Mouse (Mus musculus) liver, postnatal 0 days (tissue): ENCODE measurements around the gene Bicdl2. TPM values are rescaled to one million over a fixed set of nuclear protein-coding genes. Genes with fewer than 3 reads are reported as not detected.

Experiments
- ATAC-seq: fragments of 200-750 bp; cut with Nextera tagmentation; 2 replicates; pipeline ENCODE4 v1.8.0; 2017; ENCODE audit warnings: mild to moderate bottlenecking, moderate library complexity
- DNase-seq: peaks from one replicate; pipeline ENCODE4 v3.0.0-alpha.2; 2016
- H3K27ac ChIP-seq: fragments of 300-500 bp; sonication (generic); 2 replicates; pipeline ENCODE4 v1.5.1; 2014; ENCODE audit warnings: antibody characterized with exemption, moderate library complexity, mild to moderate bottlenecking, low read depth
- H3K27me3 ChIP-seq: fragments of 300-500 bp; sonication (generic); 2 replicates; pipeline ENCODE4 v1.6.1; 2014; ENCODE audit warnings: low read length, control low read depth, mixed read lengths; ENCODE audit not compliant: insufficient read depth
- H3K36me3 ChIP-seq: fragments of 300-500 bp; sonication (generic); replicated peaks from 2 replicates; pipeline ENCODE4 v1.6.1; 2014; ENCODE audit warnings: mild to moderate bottlenecking, control low read depth, low read length, moderate library complexity, mixed read lengths; ENCODE audit not compliant: insufficient read depth
- H3K4me1 ChIP-seq: fragments of 300-500 bp; sonication (generic); 2 replicates; pipeline ENCODE4 v1.6.1; 2014; ENCODE audit warnings: antibody characterized with exemption, mild to moderate bottlenecking, control low read depth; ENCODE audit not compliant: insufficient read depth
- H3K4me2 ChIP-seq: fragments of 300-500 bp; sonication (generic); 2 replicates; pipeline ENCODE4 v1.6.1; 2014; ENCODE audit warnings: low read depth, mild to moderate bottlenecking, low read length, moderate library complexity, mixed read lengths
- H3K4me3 ChIP-seq: fragments of 300-500 bp; sonication (generic); 2 replicates; pipeline ENCODE4 v1.5.1; 2014; ENCODE audit warnings: low read depth, low read length
- H3K9ac ChIP-seq: fragments of 300-500 bp; sonication (generic); replicated peaks from 2 replicates; pipeline ENCODE4 v1.6.1; 2014; ENCODE audit warnings: mild to moderate bottlenecking, moderate library complexity
- H3K9me3 ChIP-seq: fragments of 300-500 bp; sonication (generic); 2 replicates; pipeline ENCODE4 v1.6.1; 2016; ENCODE audit warnings: mild to moderate bottlenecking, control low read depth, low read length, mixed read lengths
- CTCF ChIP-seq: sonication (generic); IDR thresholded peaks from 2 replicates; pipeline ENCODE4 v1.5.1; 2016; ENCODE audit warnings: antibody characterized with exemption, low read depth
- EP300 ChIP-seq: IDR thresholded peaks from 2 replicates; pipeline ENCODE4 v1.6.1; 2016; ENCODE audit warnings: antibody characterized with exemption, low read depth, mild to moderate bottlenecking
- WGBS: fragments of 180-500 bp; shearing (Covaris S2); extraction: QIAGEN DNeasy Blood & Tissue Kit; methylation state at CpG from one replicate; pipeline ENCODE4 v1.1.7; 2014; ENCODE audit not compliant: insufficient replicate concordance; 5-methylcytosine and 5-hydroxymethylcytosine counted together
- polyA plus RNA-seq: library from polyadenylated mRNA; unstranded; fragments of >200 nt; fragmentation: Nextera tagmentation; extraction: Ambion mirVana; gene quantifications from 2 replicates; pipeline ENCODE4 v1.2.1, GENCODE M21; 2015

Gene Bicdl2
- polyA plus RNA-seq, 1 experiment from 2014 or later = 0.31 TPM

DNA sequence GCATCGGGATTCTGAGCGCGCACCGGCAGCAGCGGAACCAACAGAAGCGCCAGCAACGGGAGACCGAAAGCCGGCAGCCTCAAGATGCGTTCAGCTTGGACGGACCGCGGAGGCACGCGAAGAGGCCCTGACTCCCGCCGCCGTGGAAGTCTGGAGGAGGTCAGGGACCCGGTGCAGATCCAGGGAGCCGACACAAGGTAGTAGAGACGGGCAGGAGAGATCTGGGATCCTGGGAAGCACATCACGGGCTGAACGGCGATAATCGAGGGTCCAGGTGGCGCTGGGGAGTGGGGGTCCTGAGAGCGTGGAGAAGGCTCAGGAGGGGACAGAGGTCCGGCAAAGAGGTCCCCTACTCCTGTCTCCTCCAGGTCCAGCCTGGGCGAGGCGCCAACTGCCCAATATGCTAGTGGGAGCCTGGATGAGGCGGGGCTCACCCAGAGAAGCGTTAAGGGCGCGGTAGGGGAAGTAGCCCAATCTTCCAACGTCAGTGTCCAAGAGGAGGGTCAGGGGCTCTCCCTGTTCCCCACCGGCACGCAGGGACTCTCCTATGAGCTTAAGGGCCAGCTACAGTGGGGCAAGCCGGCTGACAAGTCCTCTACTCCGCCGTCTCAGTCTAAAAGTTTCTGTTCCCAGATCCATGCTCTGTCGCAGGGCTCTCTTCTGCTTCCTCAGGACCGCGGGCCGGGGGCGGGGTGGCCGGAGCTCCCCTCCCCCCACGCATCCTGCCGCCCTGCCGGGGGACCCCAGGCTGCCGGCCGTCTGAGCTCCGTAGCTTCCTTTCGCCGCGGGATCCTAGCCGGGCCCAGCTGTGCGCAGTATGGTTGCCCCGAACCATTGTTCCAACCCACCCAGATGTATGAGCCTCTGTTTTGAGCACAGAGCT, 15.5 kb upstream of the Bicdl2 start, which contains the start of gene Mmp25:
Gene Mmp25, minus strand, starts transcription at position 665 of the 883 bp plus-strand sequence.
- Histone ChIP-seq H3K36me3 (no peaks in the 10 kb centered on the region), H3K4me1 (no peaks in the 10 kb centered on the region; the same call in 1 of the 2 replicates), H3K27ac (no peak within 1 kb of the TSS), H3K27me3 (peaks cover 24% of the 10 kb centered on the region), H3K4me3 (peak within 1 kb of the TSS; percentile 47), H3K9ac (peak within 1 kb of the TSS; percentile 55), H3K4me2 (peak within 1 kb of the TSS; percentile 71), H3K9me3 (no peaks in the 10 kb centered on the region)
- no peak for ATAC-seq
- TF ChIP-seq CTCF (no peak), EP300 (no peak)
- 2% methylated on average over 58 of the region's 58 CpGs for WGBS
- DNase-seq = no peak

DNA sequence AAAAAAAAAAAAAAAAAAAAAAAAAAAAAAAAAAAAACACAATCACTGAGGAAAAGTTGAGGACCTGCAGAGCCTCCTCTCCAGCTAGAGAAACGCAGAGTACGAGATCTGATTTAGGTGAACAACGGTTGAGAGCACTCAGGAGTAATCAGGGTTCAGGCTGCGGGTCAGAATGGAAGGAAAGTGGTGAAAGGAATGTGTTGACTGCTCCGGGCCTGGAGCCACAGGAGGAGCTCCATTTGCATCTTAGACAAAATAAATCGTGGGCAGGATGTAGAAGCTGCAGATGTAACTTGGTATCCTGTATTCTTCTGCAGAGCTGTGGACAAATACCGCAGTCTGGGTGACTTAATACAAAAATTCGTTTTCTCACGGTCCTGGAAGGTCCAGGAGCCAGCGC, 14.4 kb upstream of the Bicdl2 start:
- 47% methylated on average over 10 of the region's 10 CpGs for WGBS
- H3K9ac ChIP-seq = no peak overlapping the region
- H3K36me3 ChIP-seq = no peaks in the 10 kb centered on the region
- H3K4me3 ChIP-seq = no peak overlapping the region
- H3K27me3 ChIP-seq = peaks cover 24% of the 10 kb centered on the region
- no peaks in the 10 kb centered on the region for H3K9me3 ChIP-seq
- DNase-seq (no peak), ATAC-seq (no peak)
- H3K4me2 ChIP-seq = no peak overlapping the region
- no peak overlapping the region for H3K27ac ChIP-seq
- TF ChIP-seq EP300 = no peak
- TF ChIP-seq CTCF = no peak
- H3K4me1 ChIP-seq = no peaks in the 10 kb centered on the region; the same call in 1 of the 2 replicates

DNA sequence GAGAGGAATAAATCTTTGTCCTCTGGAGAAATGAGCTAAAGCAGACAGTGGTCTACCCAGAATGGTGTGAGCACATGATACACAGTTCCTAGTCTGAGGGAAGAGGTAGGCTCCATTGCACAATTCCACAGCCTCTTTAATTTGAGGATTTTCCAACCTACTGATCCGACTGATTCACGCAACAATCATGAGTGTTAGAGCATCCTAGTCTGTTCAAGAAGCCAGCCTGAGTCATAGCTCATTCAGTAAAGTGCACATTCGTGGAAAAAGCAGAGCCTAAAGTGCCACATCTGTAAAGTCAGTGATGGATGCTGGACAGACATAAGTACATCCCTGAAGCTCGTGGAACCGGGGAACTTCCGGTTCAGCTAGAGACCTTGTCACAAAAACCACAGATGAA, 8.9 kb upstream of the Bicdl2 start:
- DNase-seq = no peak
- no peak overlapping the region for H3K4me2 ChIP-seq
- H3K27ac ChIP-seq = no peak overlapping the region
- H3K4me1 ChIP-seq = no peaks in the 10 kb centered on the region
- H3K9ac ChIP-seq = no peak overlapping the region
- no peak overlapping the region for H3K4me3 ChIP-seq
- ATAC-seq = no peak
- TF ChIP-seq CTCF (no peak), EP300 (no peak)
- H3K9me3 ChIP-seq = no peaks in the 10 kb centered on the region
- 70% methylated on average over 6 of the region's 6 CpGs for WGBS
- 0 out of 2 replicates have a peak, but pooled peaks cover 4% of the 10 kb centered on the region for H3K27me3 ChIP-seq
- no peaks in the 10 kb centered on the region for H3K36me3 ChIP-seq

DNA sequence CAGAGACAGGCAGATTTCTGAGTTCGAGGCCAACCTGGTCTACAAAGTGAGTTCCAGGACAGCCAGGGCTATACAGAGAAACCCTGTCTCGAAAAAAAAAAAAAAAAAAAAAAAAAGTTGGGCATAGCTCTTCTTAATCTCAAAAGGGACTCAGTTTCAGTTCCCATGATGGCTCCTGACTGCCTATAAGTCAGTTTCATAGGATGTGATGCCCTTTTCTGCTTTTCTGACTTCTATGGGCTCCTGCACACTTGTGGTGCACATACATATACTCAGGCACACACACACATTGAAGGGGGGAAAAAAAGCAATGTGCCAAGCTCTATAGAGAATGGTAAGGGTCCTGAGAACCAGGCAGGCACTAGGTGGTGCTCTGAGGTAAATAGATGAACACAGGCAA, 7.0 kb upstream of the Bicdl2 start:
- WGBS = 57% methylated on average over 1 of the region's 2 CpGs
- H3K9me3 ChIP-seq = no peaks in the 10 kb centered on the region
- no peak overlapping the region for H3K4me2 ChIP-seq
- H3K27ac ChIP-seq = no peak overlapping the region
- no peak overlapping the region for H3K9ac ChIP-seq
- H3K36me3 ChIP-seq = no peaks in the 10 kb centered on the region
- no peaks in the 10 kb centered on the region for H3K27me3 ChIP-seq
- H3K4me1 ChIP-seq = no peaks in the 10 kb centered on the region
- no peak for ATAC-seq
- no peak overlapping the region for H3K4me3 ChIP-seq
- TF ChIP-seq CTCF = no peak
- TF ChIP-seq EP300 = no peak
- DNase-seq = no peak

DNA sequence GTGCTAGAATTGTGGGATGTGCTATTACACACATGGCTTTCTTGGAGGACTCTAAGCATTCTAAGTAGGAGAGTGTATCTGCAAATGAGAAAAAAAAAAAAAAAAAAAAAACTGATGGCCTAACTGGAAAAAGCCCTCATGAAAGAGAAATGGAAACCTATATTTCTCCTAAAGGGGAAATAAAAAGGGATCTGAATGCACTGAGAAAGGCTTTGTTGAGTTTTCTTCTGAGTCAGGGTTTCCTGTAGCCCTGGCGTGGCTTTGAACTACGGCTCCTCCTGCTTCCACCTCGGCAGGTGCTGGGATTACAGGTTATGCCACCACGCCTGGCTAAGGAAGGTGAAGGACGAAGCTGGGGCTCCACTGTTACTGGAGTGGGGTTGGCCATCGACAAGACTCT, 6.3 kb upstream of the Bicdl2 start:
- H3K9me3 ChIP-seq = no peaks in the 10 kb centered on the region
- no peak overlapping the region for H3K4me2 ChIP-seq
- no peak overlapping the region for H3K27ac ChIP-seq
- H3K4me1 ChIP-seq = no peaks in the 10 kb centered on the region
- H3K36me3 ChIP-seq = no peaks in the 10 kb centered on the region
- TF ChIP-seq EP300 = no peak
- TF ChIP-seq CTCF = no peak
- no peak for ATAC-seq
- H3K27me3 ChIP-seq = no peaks in the 10 kb centered on the region
- H3K4me3 ChIP-seq = no peak overlapping the region
- no peak for DNase-seq
- 41% methylated on average over 6 of the region's 6 CpGs for WGBS
- H3K9ac ChIP-seq = no peak overlapping the region

DNA sequence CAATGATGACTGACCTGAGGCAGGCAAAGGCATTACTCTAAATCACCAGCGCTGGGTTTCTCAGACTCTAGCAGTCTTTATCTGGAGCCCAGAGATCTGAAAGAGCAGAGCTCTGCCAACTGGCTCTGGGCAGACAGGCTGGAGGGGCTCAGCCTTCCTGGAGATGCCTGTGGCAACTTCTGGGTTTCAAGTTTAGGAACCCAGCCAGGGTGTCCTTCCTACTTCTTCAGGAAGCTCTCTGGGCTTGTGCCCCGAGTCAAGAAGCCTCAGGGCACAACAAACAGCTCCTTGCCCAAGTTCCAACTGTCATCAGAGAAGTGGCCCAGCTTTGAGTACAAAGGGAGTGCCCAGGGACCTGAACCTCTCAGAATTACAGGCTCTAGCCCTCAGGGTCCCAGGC, 5.9 kb upstream of the Bicdl2 start:
- Histone ChIP-seq H3K27me3 (0 out of 2 replicates have a peak, but pooled peaks cover under 1% of the 10 kb centered on the region), H3K4me1 (no peaks in the 10 kb centered on the region), H3K36me3 (no peaks in the 10 kb centered on the region), H3K4me2 (no peak overlapping the region), H3K27ac (no peak overlapping the region), H3K9me3 (no peaks in the 10 kb centered on the region), H3K4me3 (no peak overlapping the region), H3K9ac (no peak overlapping the region)
- ATAC-seq (no peak), DNase-seq (no peak)
- TF ChIP-seq CTCF = no peak
- TF ChIP-seq EP300 = no peak
- 44% methylated on average over 2 of the region's 2 CpGs for WGBS
